Mouse (Mus musculus) heart, adult 9 months (tissue): ENCODE data around the gene Pck2.

Experiments used
- DNase-seq, 2 experiments: peaks; one replicate each; pipeline ENCODE4 v3.0.0; 2022; ENCODE audit warnings: low spot score in 2 of 2

The Pck2 gene

DNA sequence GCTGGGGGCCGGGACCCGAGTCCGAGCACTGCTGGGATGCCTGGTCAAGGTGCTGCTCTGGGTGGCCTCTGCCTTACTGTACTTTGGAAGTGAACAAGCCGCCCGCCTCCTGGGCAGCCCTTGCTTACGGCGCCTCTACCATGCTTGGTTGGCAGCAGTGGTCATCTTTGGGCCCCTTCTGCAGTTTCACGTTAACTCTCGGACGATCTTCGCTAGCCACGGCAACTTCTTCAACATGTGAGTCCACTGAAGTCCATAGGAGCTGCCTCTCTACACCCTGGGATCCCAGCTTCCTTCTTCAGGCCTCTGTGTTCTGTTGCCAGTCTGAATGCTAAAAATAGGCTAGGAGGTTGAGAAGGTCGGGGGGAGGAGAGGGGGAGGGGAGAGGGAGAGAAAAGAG is 35.6 kb downstream of the Pck2 start:
- peak in 1 of 2 experiments; percentile 37 for DNase-seq

GRCm38 (mm10) chr14:55576376-55576775 is 36.3 kb downstream of the Pck2 start:
- DNase-seq = no peak

GRCm38 (mm10) chr14:55577871-55578667 is 38.0 kb downstream of the Pck2 start, which contains the start of gene Psme1:
TSS of gene Psme1 (plus strand) at chr14:55578123.
- peak; percentile 84 to 88 for DNase-seq

DNA sequence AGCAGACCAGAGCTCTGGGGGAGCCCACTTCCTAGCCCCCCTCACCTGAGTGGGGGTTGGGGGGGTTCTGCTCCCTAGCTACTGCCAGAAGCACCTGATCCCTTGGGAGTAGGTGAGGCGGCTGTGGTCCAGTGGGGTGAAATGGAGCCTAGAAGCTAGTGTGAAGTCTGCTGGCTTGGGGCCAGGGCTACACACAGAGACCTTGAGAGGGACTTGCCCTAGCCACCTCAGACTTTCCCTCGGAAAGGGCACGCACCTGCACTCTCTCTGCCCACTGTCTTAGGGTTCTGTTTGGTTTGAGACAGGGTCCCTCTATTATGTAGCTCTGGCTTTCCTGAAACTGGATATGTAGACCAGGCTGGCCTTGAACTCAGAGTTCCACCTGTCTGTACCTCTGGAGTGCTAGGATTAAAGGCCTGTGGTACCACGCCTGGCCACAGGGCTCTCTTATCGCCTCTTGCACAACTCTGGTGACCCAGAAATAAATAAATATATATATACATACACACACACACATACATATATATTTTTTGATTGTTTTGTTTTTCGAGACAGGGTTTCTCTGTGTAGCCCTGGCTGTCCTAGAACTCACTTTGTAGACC is 38.7 kb downstream of the Pck2 start:
- DNase-seq = peak in 1 of 2 experiments; percentile 70

DNA sequence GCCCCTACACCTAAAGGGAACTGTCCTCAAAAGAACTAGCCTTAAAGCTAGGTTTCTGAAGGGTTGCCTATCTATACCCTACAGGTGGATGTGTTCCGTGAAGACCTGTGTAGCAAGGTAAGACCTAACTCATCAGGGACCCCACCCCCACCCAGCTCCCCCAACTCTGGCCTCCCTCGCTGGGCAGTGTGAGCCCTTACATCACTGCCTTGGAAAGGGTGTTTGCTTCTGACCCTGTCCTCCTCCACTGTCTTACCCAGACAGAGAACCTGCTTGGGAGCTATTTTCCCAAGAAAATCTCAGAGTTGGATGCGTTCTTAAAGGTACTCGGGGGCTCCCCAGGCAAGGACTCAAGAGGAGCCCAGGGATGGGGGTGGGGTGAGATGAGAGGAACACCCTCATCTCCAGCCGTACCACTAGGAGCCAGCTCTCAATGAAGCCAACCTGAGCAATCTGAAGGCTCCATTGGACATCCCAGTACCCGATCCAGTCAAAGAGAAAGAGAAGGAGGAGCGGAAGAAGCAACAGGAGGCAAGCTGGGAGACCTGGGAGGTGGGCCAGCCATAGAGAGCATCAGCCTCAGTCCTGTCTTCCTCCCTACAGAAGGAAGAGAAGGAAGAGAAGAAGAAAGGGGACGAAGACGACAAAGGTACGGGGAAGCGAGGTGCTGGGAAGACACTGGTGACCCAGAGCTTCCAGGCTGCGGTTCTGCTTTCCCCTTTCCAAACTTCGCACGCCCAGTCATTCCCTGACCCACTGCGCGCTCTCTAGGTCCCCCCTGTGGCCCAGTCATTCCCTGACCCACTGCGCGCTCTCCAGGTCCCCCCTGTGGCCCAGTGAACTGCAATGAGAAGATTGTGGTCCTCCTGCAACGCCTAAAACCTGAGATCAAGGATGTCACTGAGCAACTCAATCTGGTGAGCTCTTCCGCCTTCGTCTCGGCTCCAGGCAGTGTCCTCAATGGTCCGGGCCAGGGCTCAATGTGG is 39.7 kb downstream of the Pck2 start:
- no peak for DNase-seq

DNA sequence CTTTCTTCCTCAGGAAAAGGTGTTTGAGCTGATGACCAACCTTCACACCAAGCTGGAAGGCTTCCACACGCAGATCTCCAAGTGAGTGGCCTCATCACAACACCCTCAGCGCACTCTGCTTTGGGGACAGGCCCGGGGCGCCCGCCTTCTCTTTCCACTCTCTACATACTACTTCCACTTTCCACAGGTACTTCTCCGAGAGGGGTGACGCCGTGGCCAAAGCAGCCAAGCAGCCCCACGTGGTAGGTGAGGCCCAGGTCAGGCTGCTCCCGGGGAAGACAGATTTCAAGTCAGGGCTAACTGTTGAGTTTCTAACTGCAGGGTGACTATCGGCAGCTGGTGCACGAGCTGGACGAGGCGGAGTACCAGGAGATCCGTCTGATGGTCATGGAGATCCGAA is 40.7 kb downstream of the Pck2 start:
- DNase-seq = no peak

- no peak for DNase-seq
Observed at GRCm38 (mm10) chr14:55581981-55582681, 42.1 kb downstream of the Pck2 start.

DNA sequence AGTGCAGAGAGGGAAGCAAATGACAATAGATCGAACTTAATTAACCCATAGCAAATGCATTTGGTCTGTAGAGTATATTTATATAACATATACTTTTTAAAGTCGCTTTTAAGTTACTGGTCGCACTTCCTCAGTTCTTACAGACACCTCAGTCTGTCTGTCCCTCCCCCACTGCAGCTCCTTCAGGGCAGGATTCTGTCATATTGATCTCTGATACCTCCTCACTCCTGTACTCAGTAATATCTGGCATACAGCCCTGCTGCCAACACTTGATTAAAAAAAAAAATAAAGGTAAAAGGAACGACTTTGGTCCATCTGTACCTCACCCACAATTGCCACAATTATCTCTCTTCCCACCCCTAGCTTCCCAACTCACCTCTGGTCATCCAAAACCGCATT is 44.2 kb downstream of the Pck2 start:
- DNase-seq = no peak

DNA sequence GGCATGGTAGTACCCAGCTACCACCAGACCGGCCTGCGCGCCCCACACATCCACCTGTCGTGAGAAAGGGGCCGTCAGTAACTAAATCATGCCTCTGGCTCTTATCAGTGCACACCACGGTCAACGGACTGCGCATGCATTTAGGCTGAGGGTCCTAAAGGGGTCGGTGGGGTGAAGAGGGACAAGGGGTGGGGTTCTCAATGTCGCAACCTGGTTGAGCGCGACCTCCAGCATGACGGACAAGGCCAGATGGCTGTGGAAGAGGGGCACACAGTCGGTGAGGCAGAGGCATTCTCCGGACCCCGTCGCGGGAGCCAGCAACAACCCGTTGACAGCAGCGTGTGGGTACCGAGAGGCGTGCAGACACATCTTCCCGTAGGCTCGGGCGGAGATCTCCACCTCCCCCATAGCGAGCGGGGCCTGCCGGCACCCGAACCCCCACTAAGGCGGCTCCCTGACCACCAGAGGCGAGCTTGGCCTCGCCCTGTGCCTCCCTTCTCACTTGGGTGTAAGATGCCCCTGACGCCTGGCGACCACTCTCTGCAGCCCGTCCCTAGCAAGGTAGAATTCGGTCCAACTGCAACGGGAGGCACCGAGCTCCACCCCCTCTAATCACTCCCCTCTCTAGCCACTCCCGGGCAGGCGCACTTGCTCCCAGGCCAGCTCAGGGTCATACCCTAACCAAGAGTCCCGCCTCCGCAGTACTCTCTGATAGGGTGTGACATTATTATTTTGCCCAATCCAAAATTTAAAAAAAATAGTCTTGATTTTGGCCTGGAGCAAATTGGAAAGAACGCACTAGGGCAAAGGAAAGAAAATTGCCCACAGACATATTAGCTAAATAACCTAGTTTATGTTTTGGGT is 44.9 kb downstream of the Pck2 start, which contains the start of gene Emc9:
TSS of gene Emc9 (minus strand) at position 601 of the 864 bp plus-strand sequence.
- DNase-seq = peak; percentile 86 to 88

DNA sequence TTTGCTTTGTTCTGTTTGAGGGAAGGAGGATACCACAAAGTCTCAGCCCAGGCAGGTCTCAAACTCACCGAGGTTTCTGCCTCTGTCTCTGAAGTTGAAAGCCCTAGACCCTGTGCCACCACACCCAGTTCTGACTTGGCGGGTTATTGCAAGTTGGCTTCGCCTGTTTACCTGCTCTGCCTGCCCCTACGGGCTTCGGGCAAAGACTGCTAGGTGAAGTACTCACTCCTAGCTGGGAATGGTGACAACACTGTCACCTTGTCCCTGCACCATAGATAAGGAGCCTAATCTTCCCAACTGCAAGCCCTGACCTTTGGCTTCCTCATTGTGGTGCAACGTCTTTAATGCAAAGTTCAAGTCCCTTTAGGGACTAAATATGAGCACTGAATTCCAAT is 45.5 kb downstream of the Pck2 start:
- no peak for DNase-seq

- DNase-seq = no peak
Observed at GRCm38 (mm10) chr14:55586149-55586548, 46.1 kb downstream of the Pck2 start.

- no peak for DNase-seq
Observed at GRCm38 (mm10) chr14:55589271-55589670, 49.2 kb downstream of the Pck2 start.

DNA sequence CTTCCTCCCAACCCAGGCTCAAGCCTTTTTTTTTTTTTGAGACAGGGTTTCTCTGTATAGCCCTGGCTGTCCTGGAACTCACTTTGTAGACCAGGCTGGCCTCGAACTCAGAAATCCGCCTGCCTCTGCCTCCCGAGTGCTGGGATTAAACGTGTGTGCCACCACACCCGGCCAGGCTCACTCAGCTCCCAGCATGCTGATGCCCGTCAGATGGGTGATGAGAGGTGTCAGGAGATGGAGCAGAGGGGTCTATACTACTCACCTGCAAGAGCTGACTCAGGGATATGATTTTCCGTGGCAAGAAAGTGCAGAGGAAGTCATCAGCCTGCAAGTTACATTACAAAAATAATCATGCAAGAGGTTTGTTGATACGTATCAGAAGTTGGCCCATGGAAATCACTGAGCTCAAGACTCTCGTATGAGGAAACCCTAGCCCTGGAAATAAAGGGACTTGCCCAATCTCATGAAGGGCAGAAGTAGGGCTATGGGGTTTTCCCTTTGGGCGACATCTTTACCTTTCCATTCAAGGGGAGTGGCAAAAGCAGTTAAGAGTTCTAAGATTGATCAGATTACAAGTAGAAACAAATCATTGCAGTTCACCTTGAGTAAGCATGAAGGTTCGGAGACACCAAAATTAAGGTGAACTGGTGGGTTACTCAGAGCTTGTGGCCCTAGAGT is 49.8 kb downstream of the Pck2 start:
- DNase-seq = no peak

- peak; percentile 98 to 99 for DNase-seq
Observed at GRCm38 (mm10) chr14:55590748-55591330, 50.8 kb downstream of the Pck2 start, which contains the start of gene Psme2. TSS of gene Psme2 (minus strand) at chr14:55591113.

DNA sequence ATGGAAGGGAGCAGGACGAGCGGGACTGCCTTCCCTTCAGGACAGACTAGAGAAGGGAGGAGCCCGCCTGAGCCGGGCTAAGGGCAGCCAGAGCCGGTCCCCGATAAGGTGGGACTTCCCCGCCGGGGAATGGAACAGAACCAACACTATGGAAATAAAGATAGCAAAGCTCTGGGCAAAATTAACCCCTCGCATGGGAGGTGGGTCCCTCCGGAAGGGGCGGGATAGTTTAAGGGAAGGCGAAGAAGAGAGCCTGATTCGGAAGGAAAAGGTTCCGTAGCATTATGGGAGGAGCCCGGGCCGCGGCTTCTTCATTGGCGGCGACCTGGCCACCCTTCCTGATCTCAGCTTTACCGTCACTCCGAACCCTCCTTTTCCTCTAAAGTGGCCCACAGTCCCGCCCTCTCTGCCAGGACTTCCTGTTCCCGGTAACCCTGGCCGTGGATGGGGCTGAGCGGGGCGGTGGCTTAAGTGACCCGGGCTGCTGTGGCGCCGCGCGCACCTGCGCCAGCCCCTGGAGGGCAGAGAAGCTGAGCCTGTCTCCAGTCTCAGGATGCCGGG is 51.3 kb downstream of the Pck2 start, which contains the start of gene Rnf31:
TSS of gene Rnf31 (plus strand) at position 378 of the 561 bp plus-strand sequence.
- DNase-seq = peak; percentile 97 to 98

DNA sequence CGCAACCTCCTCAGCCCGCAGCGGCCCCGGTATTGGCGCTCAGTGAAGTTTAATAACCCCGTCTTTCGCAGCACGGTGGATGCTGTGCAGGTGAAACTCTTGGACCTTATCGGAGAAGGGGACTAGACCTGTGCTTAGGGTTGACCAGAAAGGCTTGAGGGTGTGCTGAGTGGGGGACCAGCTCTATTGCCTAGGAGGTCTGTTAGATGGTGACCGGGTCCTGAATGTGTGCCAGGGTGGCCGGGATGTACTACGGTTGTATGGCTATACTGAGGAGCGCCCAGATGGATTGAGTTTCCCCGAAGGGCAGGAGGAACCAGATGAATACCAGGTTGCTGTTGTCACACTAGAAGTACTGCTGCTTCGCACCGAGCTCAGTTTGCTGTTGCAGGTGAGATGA is 52.2 kb downstream of the Pck2 start:
- DNase-seq = no peak

GRCm38 (mm10) chr14:55596036-55596690 is 56.1 kb downstream of the Pck2 start:
- DNase-seq = no peak
